Mouse (Mus musculus): ENCODE results near the gene Paqr7.

Paqr7 gene

DNA sequence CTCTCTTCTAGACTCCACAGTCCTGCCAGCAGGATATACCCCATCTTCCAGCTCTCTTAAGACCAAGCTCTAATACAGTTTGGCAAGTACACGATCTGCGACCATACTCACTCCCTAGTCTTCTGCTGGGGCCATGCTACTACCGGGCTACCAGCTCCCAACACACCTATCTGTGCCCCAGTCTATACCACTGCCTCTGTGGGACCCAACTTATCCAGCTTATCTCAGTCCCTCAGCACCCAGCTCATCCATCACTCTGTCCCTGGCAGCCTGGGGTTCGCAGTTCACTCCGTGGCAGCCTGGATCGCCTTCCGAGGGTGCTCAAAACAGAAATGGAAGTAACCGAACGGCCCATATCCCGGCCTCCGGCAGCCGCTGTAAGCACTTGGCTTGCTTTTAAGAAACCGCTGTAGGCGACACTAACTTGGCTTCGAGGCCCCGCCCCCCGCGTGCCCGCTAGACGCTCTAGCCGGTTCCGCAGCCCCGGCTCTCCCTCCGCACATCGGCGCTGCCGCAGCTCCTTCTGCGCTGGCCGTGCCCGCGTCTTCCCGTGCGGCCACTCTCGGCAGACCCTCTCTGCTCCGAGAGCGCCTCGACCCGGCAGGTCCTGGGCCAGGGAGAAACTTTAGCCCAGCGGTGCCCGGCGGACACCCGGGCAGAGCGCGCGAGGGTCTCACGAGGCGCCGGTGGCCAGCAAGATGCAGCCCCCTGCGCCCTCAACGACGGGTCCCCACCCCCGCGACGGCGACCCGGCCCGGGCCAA is 37.8 kb downstream of the Paqr7 start:
- no peak for DNase-seq (ENCODE audit: low read depth, low spot score)

- peak; percentile 94 for DNase-seq (ENCODE audit: low read depth, low spot score)
Measured at GRCm38 (mm10) chr4:134534932-134535786, 38.7 kb downstream of the Paqr7 start, which contains the start of gene Mtfr1l. Mtfr1l (minus strand) TSS chr4:134535387.

DNA sequence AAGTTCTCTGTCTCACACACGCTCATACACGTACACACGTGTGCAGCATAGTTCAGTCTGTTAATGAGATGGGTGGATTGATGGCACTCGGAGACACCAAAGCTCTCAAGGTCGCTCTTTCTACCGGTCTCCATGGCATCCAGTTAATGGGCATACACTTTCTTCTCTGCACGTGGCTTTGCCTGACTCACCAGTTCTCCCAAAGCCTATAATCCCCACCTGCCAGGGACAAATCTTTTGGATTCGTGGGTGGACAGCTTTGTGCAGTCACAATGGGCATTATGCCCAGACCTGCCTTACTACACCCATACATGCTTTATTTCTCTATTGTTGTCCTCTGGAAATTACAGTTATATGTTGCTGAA is 39.3 kb downstream of the Paqr7 start:
- DNase-seq (ENCODE audit: low read depth, low spot score): no peak

- DNase-seq (ENCODE audit: low read depth, low spot score): no peak
Measured at GRCm38 (mm10) chr4:134538997-134539580, 42.6 kb downstream of the Paqr7 start.

GRCm38 (mm10) chr4:134542726-134543125 is 46.2 kb downstream of the Paqr7 start:
- no peak for DNase-seq (ENCODE audit: low read depth, low spot score)

- DNase-seq (ENCODE audit: low read depth, low spot score): peak; percentile 49
Measured at GRCm38 (mm10) chr4:134543261-134543660, 46.8 kb downstream of the Paqr7 start.

- no peak for DNase-seq (ENCODE audit: low read depth, low spot score)
Measured at GRCm38 (mm10) chr4:134546814-134547705, 50.6 kb downstream of the Paqr7 start.

DNA sequence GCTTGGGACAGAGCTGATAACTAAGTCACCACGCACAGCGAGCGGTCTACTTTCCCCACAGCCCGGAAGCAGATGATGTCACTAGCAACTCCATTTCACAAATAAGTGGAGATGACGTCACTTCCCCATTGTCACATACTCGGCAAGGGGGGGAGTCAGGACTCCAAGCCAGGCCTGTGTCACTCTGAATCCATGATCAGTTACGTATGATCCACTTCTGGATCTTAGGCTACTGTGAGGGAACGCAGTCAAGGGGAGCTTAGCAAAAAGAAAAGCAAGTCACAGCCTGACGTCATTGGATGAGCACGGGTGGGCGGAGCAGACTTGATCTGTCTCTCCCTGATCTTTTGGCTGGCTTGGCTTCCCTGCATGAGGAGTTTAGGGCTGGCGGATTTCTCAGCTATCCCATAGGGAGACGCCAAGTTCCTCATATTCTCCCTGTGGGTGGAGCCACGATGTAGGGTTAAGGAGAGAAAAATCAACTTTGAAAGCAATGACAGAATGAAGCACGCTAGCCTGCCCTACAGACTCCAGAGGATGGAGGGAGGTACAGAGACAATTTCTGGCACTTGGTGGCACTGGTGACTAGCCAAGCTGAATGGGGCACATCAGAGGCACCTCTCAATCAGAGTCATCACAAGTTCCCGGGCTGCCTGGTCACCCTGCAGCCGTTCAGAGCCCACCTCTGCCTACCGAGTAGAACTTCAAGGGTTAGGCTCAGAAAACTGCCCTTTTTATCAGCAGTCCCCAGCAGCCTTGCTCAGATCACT is 51.9 kb downstream of the Paqr7 start:
- DNase-seq (ENCODE audit: low read depth, low spot score): no peak

DNA sequence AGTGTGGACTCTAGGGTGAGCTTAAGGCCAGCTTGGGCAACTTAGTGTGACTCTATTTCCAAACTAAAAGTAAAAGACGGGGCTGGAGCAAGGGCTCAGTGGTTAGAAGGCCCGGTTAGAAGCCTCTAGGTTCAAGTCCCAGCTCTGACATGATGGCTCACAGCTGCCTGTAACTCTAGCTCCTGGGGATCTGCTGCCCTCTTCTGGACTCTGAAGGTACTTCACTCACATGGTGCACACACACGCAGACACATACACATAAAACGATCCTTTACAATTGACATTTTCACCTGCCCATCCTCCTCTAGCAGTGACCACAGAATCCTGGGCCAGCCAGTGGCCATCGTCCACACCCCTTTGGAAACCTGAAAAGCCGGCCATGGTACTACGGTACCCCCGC is 53.4 kb downstream of the Paqr7 start:
- DNase-seq (ENCODE audit: low read depth, low spot score): no peak

GRCm38 (mm10) chr4:134551494-134552316 is 55.2 kb downstream of the Paqr7 start, which contains the start of gene Selenon:
Selenon (minus strand) TSS chr4:134552166.
- DNase-seq (ENCODE audit: low read depth, low spot score): no peak

GRCm38 (mm10) chr4:134553631-134554030 is 57.1 kb downstream of the Paqr7 start:
- DNase-seq (ENCODE audit: low read depth, low spot score): no peak

DNA sequence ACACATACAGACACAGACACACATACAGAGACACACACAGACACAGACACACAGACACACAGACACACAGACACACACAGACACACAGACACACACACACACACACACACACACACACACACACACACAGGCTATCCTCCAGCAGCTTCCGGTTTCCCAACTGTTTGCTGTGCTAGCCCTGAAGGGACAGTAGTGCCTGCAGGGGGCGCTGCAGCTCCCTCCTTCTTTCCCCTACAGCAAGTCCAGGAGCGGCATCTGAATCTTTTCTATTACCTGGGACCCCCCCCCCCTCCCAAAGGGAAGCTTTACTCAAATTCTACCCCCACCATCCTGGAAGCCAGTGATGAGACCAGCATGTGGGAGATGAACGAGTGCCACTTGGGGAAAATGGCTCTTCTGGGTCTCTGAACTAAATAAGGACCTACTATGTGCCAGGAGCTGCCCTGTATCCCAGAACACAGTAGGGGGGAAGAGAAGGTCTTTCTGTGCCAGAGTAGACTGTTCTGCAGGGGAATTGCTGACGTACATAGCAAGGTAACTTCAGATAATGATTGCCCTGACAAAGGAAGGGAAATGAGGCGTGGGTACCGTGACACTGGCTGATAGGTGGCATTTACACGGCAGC is 59.6 kb downstream of the Paqr7 start:
- no peak for DNase-seq (ENCODE audit: low read depth, low spot score)

GRCm38 (mm10) chr4:134557626-134558249 is 61.2 kb downstream of the Paqr7 start:
- DNase-seq (ENCODE audit: low read depth, low spot score): no peak

DNA sequence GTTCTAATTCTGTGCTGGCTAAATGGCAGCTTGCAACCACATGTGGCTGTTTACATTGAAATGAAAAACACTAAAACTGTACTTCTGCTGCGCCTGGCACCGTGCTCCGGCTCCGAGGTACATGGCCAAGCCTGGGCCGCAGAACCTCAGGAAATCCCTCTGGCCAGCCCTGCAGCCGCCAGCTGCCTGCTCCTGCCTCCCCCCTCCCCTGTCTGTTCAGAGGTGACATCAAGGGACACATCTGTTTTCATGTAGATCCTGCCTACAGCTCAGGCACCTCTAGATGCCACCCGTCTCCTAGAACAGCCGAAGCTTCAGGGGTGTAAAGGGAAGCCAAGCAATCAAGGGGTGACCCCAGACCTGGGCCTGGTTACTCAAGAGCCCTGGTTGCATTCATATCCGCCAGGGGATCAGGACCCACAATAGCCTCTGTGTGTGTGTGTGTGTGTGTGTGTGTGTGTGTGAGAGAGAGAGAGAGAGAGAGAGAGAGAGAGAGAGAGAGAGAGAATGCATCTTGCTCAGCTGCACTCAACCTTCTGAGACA is 62.1 kb downstream of the Paqr7 start:
- DNase-seq (ENCODE audit: low read depth, low spot score): no peak

DNA sequence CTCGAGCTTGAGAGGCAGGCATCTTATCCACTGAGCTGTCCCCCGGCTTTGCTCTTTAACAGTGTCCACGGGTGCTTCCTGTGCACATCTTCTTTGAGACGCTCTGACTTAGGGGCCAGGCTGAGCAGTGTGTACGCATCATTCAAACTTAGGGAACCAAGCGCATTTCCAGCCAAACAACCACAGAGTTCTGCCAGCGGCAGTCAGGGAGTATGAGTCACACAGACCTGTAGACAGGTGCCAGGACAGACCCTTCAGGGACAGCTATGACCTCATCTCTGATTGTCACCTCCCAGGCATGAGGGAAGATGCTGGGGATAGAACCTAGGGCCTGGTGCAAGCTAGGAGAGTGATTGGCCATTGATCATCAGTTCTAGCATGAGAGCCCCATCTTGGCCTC is 62.7 kb downstream of the Paqr7 start:
- no peak for DNase-seq (ENCODE audit: low read depth, low spot score)

All from WW6 (cell line).